Mouse (Mus musculus) forebrain, embryonic 10.5 days (tissue): ENCODE data around the gene Lrp5. TPM values are rescaled to one million over a fixed set of nuclear protein-coding genes. Genes with fewer than 3 reads are reported as not detected.
A peak's percentile ranks its signal among the peaks of the same experiment; 100 is the strongest.

ENCODE experiments used
- DNase-seq: peaks from one replicate; pipeline ENCODE4 v3.0.0-alpha.2; 2017; ENCODE audit warnings: low spot score; ENCODE audit errors: extremely low spot score
- H3K27ac ChIP-seq: fragments of 300-500 bp; sonication (generic); 2 replicates; pipeline ENCODE4 v1.5.1; 2016; ENCODE audit warnings: mild to moderate bottlenecking
- H3K27me3 ChIP-seq: fragments of 300-500 bp; sonication (generic); 2 replicates; pipeline ENCODE4 v1.6.1; 2016; ENCODE audit warnings: mild to moderate bottlenecking; ENCODE audit not compliant: poor library complexity, severe bottlenecking
- H3K36me3 ChIP-seq: fragments of 300-500 bp; sonication (generic); replicated peaks from 2 replicates; pipeline ENCODE4 v1.6.1; 2016; ENCODE audit warnings: mild to moderate bottlenecking, moderate library complexity
- H3K4me1 ChIP-seq: fragments of 300-500 bp; sonication (generic); 2 replicates; pipeline ENCODE4 v1.6.1; 2016
- H3K4me3 ChIP-seq: fragments of 300-500 bp; sonication (generic); 2 replicates; pipeline ENCODE4 v1.5.1; 2016; ENCODE audit warnings: mild to moderate bottlenecking, moderate library complexity
- H3K9me3 ChIP-seq: fragments of 300-500 bp; sonication (generic); 2 replicates; pipeline ENCODE4 v1.6.1; 2016; ENCODE audit warnings: mild to moderate bottlenecking, moderate library complexity
- WGBS: fragments of 180-500 bp; shearing (Covaris S2); methylation state at CpG from one replicate; pipeline ENCODE4 v1.1.7; 2016; 5-methylcytosine and 5-hydroxymethylcytosine counted together
- polyA plus RNA-seq: library from polyadenylated mRNA; unstranded; fragments of >200 nt; fragmentation: Nextera tagmentation; extraction: Ambion mirVana; gene quantifications from 2 replicates; pipeline ENCODE4 v1.2.1, GENCODE M21; 2016

Gene Lrp5
- polyA plus RNA-seq, 1 experiment from 2014 or later, result 3.6 TPM

GRCm38 (mm10) chr19:3648830-3649450 lies 37.4 kb downstream of the Lrp5 start:
- Histone ChIP-seq H3K4me3 (no peak overlapping the region), H3K4me1 (peaks cover 13% of the 10 kb centered on the region; the same call in 1 of the 2 replicates), H3K27ac (no peak overlapping the region), H3K36me3 (peaks cover 96% of the 10 kb centered on the region), H3K27me3 (no peaks in the 10 kb centered on the region), H3K9me3 (peaks cover 9% of the 10 kb centered on the region; the same call in 1 of the 2 replicates)
- WGBS, result 49% methylated on average over 7 of the region's 11 CpGs
- DNase-seq, result no peak

- H3K27me3 ChIP-seq, result no peaks in the 10 kb centered on the region
- H3K4me3 ChIP-seq, result no peak overlapping the region
- H3K27ac ChIP-seq, result no peak overlapping the region
- peaks cover 97% of the 10 kb centered on the region for H3K36me3 ChIP-seq
- DNase-seq, result no peak
- peaks cover 22% of the 10 kb centered on the region for H3K4me1 ChIP-seq
- peaks cover 9% of the 10 kb centered on the region; the same call in 1 of the 2 replicates for H3K9me3 ChIP-seq
- WGBS, result 91% methylated on average over 3 of the region's 3 CpGs
Observed at GRCm38 (mm10) chr19:3647999-3648398, 38.4 kb downstream of the Lrp5 start.

- WGBS, result 88% methylated on average over 3 of the region's 3 CpGs
- Histone ChIP-seq H3K27me3 (no peaks in the 10 kb centered on the region), H3K27ac (no peak overlapping the region), H3K9me3 (no peaks in the 10 kb centered on the region), H3K4me1 (peaks cover 44% of the 10 kb centered on the region), H3K4me3 (no peak overlapping the region), H3K36me3 (peaks cover 91% of the 10 kb centered on the region)
- no peak for DNase-seq
Observed at GRCm38 (mm10) chr19:3645813-3646212, 40.6 kb downstream of the Lrp5 start.

DNA sequence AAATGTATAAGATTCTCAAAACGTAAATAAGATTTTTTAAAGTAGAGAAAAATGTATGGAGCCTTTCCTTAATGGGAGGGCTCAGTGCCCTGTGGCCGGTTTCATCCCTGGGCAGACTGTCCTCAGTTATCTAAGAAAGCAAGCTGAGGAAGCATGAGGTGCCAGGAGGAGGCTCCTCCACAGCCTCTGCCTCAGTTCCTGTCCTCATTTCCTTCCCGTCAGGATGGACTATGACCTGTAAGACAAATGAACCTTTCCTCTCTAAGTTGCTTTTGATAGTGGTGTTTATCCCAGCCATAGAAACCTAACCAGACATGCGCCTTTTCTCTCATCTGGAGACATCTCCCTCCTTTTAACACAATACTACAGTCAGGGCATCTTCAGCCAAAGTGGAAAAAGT lies 41.0 kb downstream of the Lrp5 start:
- DNase-seq, result no peak

DNA sequence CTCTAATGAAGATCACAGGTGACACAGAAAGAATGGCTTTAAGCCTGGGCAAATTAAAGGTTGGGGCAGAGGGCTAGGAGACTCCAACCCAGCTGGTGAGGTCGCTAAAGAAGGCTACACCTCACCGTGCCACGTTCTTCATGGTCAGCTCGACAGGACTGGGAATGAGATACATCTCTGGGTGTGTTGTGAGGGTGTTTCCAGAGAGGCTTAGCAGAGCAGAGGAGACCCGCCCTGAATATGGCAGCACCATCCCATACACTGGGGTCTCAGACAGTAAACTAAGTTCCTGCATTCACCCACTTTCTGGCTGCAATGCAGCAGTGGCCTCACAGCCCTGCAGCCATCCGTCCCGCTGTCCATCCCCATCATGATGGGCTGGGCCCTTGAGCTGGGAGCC lies 46.8 kb downstream of the Lrp5 start:
- Histone ChIP-seq H3K4me1 (peaks cover 59% of the 10 kb centered on the region), H3K27ac (0 out of 2 replicates have a peak overlapping the region, but pooled peaks have one; percentile 15), H3K36me3 (peaks cover 72% of the 10 kb centered on the region), H3K9me3 (no peaks in the 10 kb centered on the region), H3K4me3 (no peak overlapping the region), H3K27me3 (no peaks in the 10 kb centered on the region)
- DNase-seq, result no peak
- WGBS, result 92% methylated on average over 7 of the region's 7 CpGs

More for the DNA sequence above, 41.0 kb downstream of the Lrp5 start:
- Histone ChIP-seq H3K9me3 (no peaks in the 10 kb centered on the region), H3K27ac (no peak overlapping the region), H3K4me1 (peaks cover 47% of the 10 kb centered on the region), H3K36me3 (peaks cover 91% of the 10 kb centered on the region), H3K4me3 (no peak overlapping the region), H3K27me3 (no peaks in the 10 kb centered on the region)
- 84% methylated on average over 4 of the region's 4 CpGs for WGBS

- peaks cover 52% of the 10 kb centered on the region for H3K4me1 ChIP-seq
- H3K27ac ChIP-seq, result peak overlapping the region; percentile 25
- DNase-seq, result no peak
- H3K36me3 ChIP-seq, result peaks cover 64% of the 10 kb centered on the region
- no peak overlapping the region for H3K4me3 ChIP-seq
- 82% methylated on average over 8 of the region's 8 CpGs for WGBS
- H3K9me3 ChIP-seq, result no peaks in the 10 kb centered on the region
- H3K27me3 ChIP-seq, result no peaks in the 10 kb centered on the region
Observed at GRCm38 (mm10) chr19:3638698-3639097, 47.7 kb downstream of the Lrp5 start.

GRCm38 (mm10) chr19:3632018-3632417 lies 54.3 kb downstream of the Lrp5 start:
- Histone ChIP-seq H3K27me3 (no peaks in the 10 kb centered on the region), H3K27ac (no peak overlapping the region), H3K4me1 (peaks cover 5% of the 10 kb centered on the region; the same call in 1 of the 2 replicates), H3K36me3 (peaks cover 58% of the 10 kb centered on the region), H3K4me3 (no peak overlapping the region), H3K9me3 (no peaks in the 10 kb centered on the region)
- no peak for DNase-seq
- WGBS, result 87% methylated on average over 7 of the region's 7 CpGs

DNA sequence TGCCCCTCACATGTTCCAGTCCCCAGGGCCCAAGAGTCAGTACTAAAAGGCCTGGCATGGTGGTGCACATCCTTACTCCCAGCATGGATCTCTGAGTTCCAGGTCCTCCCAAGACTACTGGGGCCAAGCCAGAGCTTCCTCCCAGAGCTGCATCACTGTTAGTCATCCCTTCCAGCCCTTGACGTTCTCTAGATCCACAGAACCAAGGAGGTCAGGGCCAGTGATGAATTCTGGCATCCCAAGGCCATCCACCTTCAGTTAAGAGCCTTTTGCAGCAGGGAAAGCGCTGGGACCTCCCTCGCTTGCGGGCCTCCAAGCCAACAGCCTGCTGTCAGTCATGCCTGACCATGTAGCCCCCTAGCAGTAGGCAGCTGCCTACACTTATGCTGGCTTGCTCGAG lies 54.9 kb downstream of the Lrp5 start:
- no peaks in the 10 kb centered on the region for H3K27me3 ChIP-seq
- no peak for DNase-seq
- no peak overlapping the region for H3K27ac ChIP-seq
- peaks cover 2% of the 10 kb centered on the region; the same call in 1 of the 2 replicates for H3K4me1 ChIP-seq
- 86% methylated on average over 5 of the region's 5 CpGs for WGBS
- no peak overlapping the region for H3K4me3 ChIP-seq
- no peaks in the 10 kb centered on the region for H3K9me3 ChIP-seq
- peaks cover 64% of the 10 kb centered on the region for H3K36me3 ChIP-seq

- Histone ChIP-seq H3K4me1 (no peaks in the 10 kb centered on the region), H3K27ac (0 out of 2 replicates have a peak overlapping the region, but pooled peaks have one; percentile 44), H3K4me3 (no peak overlapping the region), H3K9me3 (no peaks in the 10 kb centered on the region), H3K27me3 (no peaks in the 10 kb centered on the region), H3K36me3 (peaks cover 71% of the 10 kb centered on the region)
- WGBS, result 73% methylated on average over 5 of the region's 5 CpGs
- no peak for DNase-seq
Observed at GRCm38 (mm10) chr19:3630486-3630885, 55.9 kb downstream of the Lrp5 start.

GRCm38 (mm10) chr19:3630027-3630426 lies 56.3 kb downstream of the Lrp5 start:
- peaks cover 71% of the 10 kb centered on the region for H3K36me3 ChIP-seq
- 97% methylated on average over 20 of the region's 20 CpGs for WGBS
- DNase-seq, result no peak

GRCm38 (mm10) chr19:3628223-3628622 lies 58.1 kb downstream of the Lrp5 start:
- H3K27me3 ChIP-seq, result no peaks in the 10 kb centered on the region
- no peak overlapping the region for H3K27ac ChIP-seq
- no peak overlapping the region for H3K4me3 ChIP-seq
- peaks cover 79% of the 10 kb centered on the region for H3K36me3 ChIP-seq
- WGBS, result 89% methylated on average over 8 of the region's 8 CpGs
- no peak for DNase-seq
- H3K4me1 ChIP-seq, result no peaks in the 10 kb centered on the region
- H3K9me3 ChIP-seq, result no peaks in the 10 kb centered on the region

More at GRCm38 (mm10) chr19:3630027-3630426, 56.3 kb downstream of the Lrp5 start:
- Histone ChIP-seq H3K4me3 (no peak overlapping the region), H3K4me1 (no peaks in the 10 kb centered on the region), H3K27me3 (no peaks in the 10 kb centered on the region), H3K9me3 (no peaks in the 10 kb centered on the region), H3K27ac (0 out of 2 replicates have a peak overlapping the region, but pooled peaks have one; percentile 44)

DNA sequence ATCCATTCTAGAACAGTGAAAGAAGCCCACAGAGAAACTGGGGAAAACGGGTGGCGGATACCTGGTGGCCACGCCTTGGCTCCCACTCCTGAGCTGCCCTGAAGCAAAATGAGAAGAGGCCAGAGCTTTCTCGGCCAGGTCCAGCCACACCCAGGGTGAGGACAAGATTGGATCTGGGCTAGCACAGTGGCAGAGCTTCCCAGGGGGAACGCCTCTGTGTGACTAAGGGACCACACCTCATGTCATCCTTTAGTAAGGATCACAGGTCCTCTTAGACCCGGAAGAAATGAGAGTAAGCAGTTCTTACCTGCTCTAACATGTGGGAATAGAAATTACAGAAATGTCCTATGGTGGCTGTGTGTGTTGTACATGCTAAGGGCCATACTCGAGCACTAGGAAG lies 61.3 kb downstream of the Lrp5 start:
- Histone ChIP-seq H3K4me3 (no peak overlapping the region), H3K4me1 (no peaks in the 10 kb centered on the region), H3K27ac (no peak overlapping the region), H3K27me3 (no peaks in the 10 kb centered on the region), H3K9me3 (peaks cover 2% of the 10 kb centered on the region), H3K36me3 (peaks cover 94% of the 10 kb centered on the region)
- DNase-seq, result no peak
- 86% methylated on average over 7 of the region's 7 CpGs for WGBS

DNA sequence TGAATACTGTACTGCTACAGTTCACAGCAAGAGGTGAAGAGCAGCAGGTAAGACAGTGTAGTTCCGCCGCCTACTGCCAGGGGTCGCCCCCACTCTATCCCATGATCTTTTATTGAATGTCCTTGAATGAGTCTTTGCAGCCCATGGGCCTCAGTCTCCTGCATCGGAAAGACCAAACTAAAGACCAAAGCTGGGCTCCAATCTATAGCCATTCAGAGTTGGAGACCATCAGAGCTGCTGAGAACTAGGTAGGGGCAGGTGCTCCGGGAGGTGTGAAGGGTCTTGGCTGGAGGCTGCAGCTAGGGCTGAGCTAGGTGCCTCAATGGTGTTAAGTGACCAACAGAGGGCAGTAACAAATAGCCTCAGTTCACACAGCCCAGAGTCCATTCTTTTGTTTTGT lies 62.5 kb downstream of the Lrp5 start:
- WGBS, result 72% methylated on average over 5 of the region's 5 CpGs
- Histone ChIP-seq H3K9me3 (peaks cover 10% of the 10 kb centered on the region), H3K27ac (no peak overlapping the region), H3K4me3 (no peak overlapping the region), H3K27me3 (no peaks in the 10 kb centered on the region), H3K36me3 (peaks cover 94% of the 10 kb centered on the region), H3K4me1 (no peaks in the 10 kb centered on the region)
- peak; percentile 61 for DNase-seq
